Mouse (Mus musculus) CH12.LX (cell line): Measurements from ENCODE around the gene Pcdh9. TPM values are rescaled to one million over a fixed set of nuclear protein-coding genes. Genes with fewer than 3 reads are reported as not detected.

ENCODE experiments used
- DNase-seq: peaks from one replicate; pipeline ENCODE4 v3.0.0-alpha.2; 2013; ENCODE audit errors: extremely low read depth
- H3K27ac ChIP-seq: 2 replicates; pipeline ENCODE4 v1.5.1; 2012; ENCODE audit warnings: low read depth, mild to moderate bottlenecking, control low read depth, moderate library complexity; ENCODE audit not compliant: insufficient read depth
- H3K27me3 ChIP-seq: replicated peaks from 2 replicates; pipeline ENCODE3; 2012; ENCODE audit warnings: inconsistent platforms
- H3K36me3 ChIP-seq, 2 experiments: replicated peaks in 1 of 2; 2 replicates each; pipeline versions ENCODE3 to v1.6.1; 2012; ENCODE audit warnings: inconsistent platforms in 1 of 2, low read length in 1 of 2, mild to moderate bottlenecking in 1 of 2, mixed read lengths in 1 of 2, moderate library complexity in 1 of 2; ENCODE audit not compliant: control insufficient read depth in 1 of 2, insufficient read depth in 1 of 2
- H3K4me1 ChIP-seq, 2 experiments: 2 replicates each; pipeline ENCODE4 v1.6.1; 2012; ENCODE audit warnings: inconsistent platforms in 1 of 2, moderate library complexity in 1 of 2; ENCODE audit not compliant: insufficient read depth in 2 of 2, control insufficient read depth in 1 of 2
- H3K4me2 ChIP-seq: 2 replicates; pipeline ENCODE4 v1.6.1; 2012; ENCODE audit warnings: low read depth, mild to moderate bottlenecking, control low read depth; ENCODE audit not compliant: poor library complexity, insufficient read depth, severe bottlenecking
- H3K4me3 ChIP-seq, 3 experiments: fragments of 150-350 bp in 1 of 3; sonication (generic) in 1 of 3; replicated peaks in 1 of 3; 2 replicates each; pipeline versions ENCODE3 to v1.5.1; 2011 to 2012; ENCODE audit warnings: low read depth in 2 of 3, low read length in 2 of 3, mild to moderate bottlenecking in 2 of 3, moderate library complexity in 2 of 3, control low read depth in 1 of 3, improper control_type of control experiment in 1 of 3, inconsistent platforms in 1 of 3, mixed read lengths in 1 of 3; ENCODE audit not compliant: poor library complexity in 1 of 3
- H3K79me2 ChIP-seq: replicated peaks from 2 replicates; pipeline ENCODE4 v1.6.1; 2012; ENCODE audit warnings: mild to moderate bottlenecking, moderate library complexity; ENCODE audit not compliant: control insufficient read depth, poor library complexity, insufficient read depth, severe bottlenecking; ENCODE audit errors: extremely low read depth
- H3K9ac ChIP-seq: 2 replicates; pipeline ENCODE4 v1.6.1; 2012; ENCODE audit warnings: low read depth, mild to moderate bottlenecking, control low read depth, moderate library complexity; ENCODE audit not compliant: insufficient read depth
- H3K9me3 ChIP-seq: replicated peaks from 2 replicates; pipeline ENCODE3; 2012; ENCODE audit warnings: low read length, inconsistent platforms, mixed read lengths
- CHD1 ChIP-seq: IDR thresholded peaks from 2 replicates; pipeline ENCODE4 v1.6.1; 2012; ENCODE audit warnings: low read depth, low read length, improper control_type of control experiment, inconsistent platforms
- E2F4 ChIP-seq: IDR thresholded peaks from 2 replicates; pipeline ENCODE4 v1.6.1; 2011; ENCODE audit warnings: low read depth, low read length, improper control_type of control experiment; ENCODE audit not compliant: insufficient replicate concordance
- EP300 ChIP-seq: IDR thresholded peaks from 2 replicates; pipeline ENCODE4 v1.6.1; 2011; ENCODE audit warnings: low read length, improper control_type of control experiment
- ETS1 ChIP-seq: conservative IDR thresholded peaks from 2 replicates; pipeline ENCODE4 v1.6.1; 2012; ENCODE audit warnings: low read depth, mild to moderate bottlenecking, inconsistent platforms, low read length, improper control_type of control experiment, moderate library complexity
- HCFC1 ChIP-seq: IDR thresholded peaks from 2 replicates; pipeline ENCODE4 v1.6.1; 2012; ENCODE audit warnings: low read depth, mild to moderate bottlenecking, inconsistent platforms, low read length, improper control_type of control experiment
- IRF4 ChIP-seq: IDR thresholded peaks from 2 replicates; pipeline ENCODE4 v1.6.1; 2014; ENCODE audit warnings: low read depth, mild to moderate bottlenecking, inconsistent platforms, low read length, improper control_type of control experiment
- JUN ChIP-seq: IDR thresholded peaks from 2 replicates; pipeline ENCODE4 v1.6.1; 2011; ENCODE audit warnings: low read depth, mild to moderate bottlenecking, low read length, improper control_type of control experiment, moderate library complexity; ENCODE audit not compliant: insufficient read depth
- JUND ChIP-seq: conservative IDR thresholded peaks from 2 replicates; pipeline ENCODE4 v1.6.1; 2011; ENCODE audit warnings: low read depth, low read length, improper control_type of control experiment
- KAT2A ChIP-seq: IDR thresholded peaks from 2 replicates; pipeline ENCODE4 v1.6.1; 2012; ENCODE audit warnings: low read length, improper control_type of control experiment, inconsistent platforms; ENCODE audit not compliant: insufficient replicate concordance
- MEF2A ChIP-seq: IDR thresholded peaks from 2 replicates; pipeline ENCODE4 v1.6.1; 2014; ENCODE audit warnings: low read depth, mild to moderate bottlenecking, inconsistent platforms, low read length, improper control_type of control experiment, borderline replicate concordance
- MXI1 ChIP-seq: IDR thresholded peaks from 2 replicates; pipeline ENCODE4 v1.6.1; 2011; ENCODE audit warnings: mild to moderate bottlenecking, low read depth, low read length, improper control_type of control experiment
- NRF1 ChIP-seq: IDR thresholded peaks from 2 replicates; pipeline ENCODE4 v1.6.1; 2014; ENCODE audit warnings: low read depth, mild to moderate bottlenecking, inconsistent platforms, low read length, improper control_type of control experiment, moderate library complexity
- PAX5 ChIP-seq: IDR thresholded peaks from 2 replicates; pipeline ENCODE4 v1.6.1; 2012; ENCODE audit warnings: low read length, inconsistent platforms, mixed read lengths
- RAD21 ChIP-seq: IDR thresholded peaks from 2 replicates; pipeline ENCODE4 v1.6.1; 2011; ENCODE audit warnings: low read depth, mild to moderate bottlenecking, low read length, improper control_type of control experiment, moderate library complexity
- SMC3 ChIP-seq: IDR thresholded peaks from 2 replicates; pipeline ENCODE4 v1.6.1; 2011; ENCODE audit warnings: low read depth, low read length, improper control_type of control experiment
- TCF12 ChIP-seq: IDR thresholded peaks from 2 replicates; pipeline ENCODE4 v1.6.1; 2014; ENCODE audit warnings: low read depth, mild to moderate bottlenecking, inconsistent platforms, low read length, improper control_type of control experiment
- USF1 ChIP-seq: IDR thresholded peaks from 2 replicates; pipeline ENCODE4 v1.6.1; 2014; ENCODE audit warnings: low read depth, mild to moderate bottlenecking, inconsistent platforms, low read length, improper control_type of control experiment
- USF2 ChIP-seq: conservative IDR thresholded peaks from 2 replicates; pipeline ENCODE4 v1.6.1; 2011; ENCODE audit warnings: low read depth, low read length, improper control_type of control experiment
- ZC3H11A ChIP-seq: IDR thresholded peaks from 2 replicates; pipeline ENCODE4 v1.6.1; 2012; ENCODE audit warnings: low read depth, mild to moderate bottlenecking, inconsistent platforms, low read length, improper control_type of control experiment
- ZNF384 ChIP-seq: IDR thresholded peaks from 2 replicates; pipeline ENCODE4 v1.6.1; 2012; ENCODE audit warnings: low read depth, low read length, improper control_type of control experiment, inconsistent platforms
- dilution Hi-C: fragments of 300-500 bp; cut with MboI; formaldehyde crosslinking; loops from 2 replicates; pipeline ENCODE4 v1.14.3; 2020; ENCODE audit warnings: low sequenced_read_pairs; ENCODE audit not compliant: extremely low pct_unique_long_range_greater_than_20kb, extremely low pct_ligation_motif_present
- in situ Hi-C: fragments of 300-500 bp; cut with MboI; formaldehyde crosslinking; loops from 3 replicates; pipeline ENCODE4 v1.14.3; 2019; ENCODE audit warnings: low sequenced_read_pairs, low pct_ligation_motif_present, low pct_unique_long_range_greater_than_20kb, mixed read lengths
- polyA plus RNA-seq: library from polyadenylated mRNA; unstranded; fragments of >175 nt; gene quantifications from 2 replicates; pipeline ENCODE4 v1.2.1, GENCODE M21; 2012; ENCODE audit warnings: low read depth; ENCODE audit not compliant: insufficient read length
- total RNA-seq, 2 experiments: library from RNA; depleted of rRNA; stranded (reverse); fragments of 300-350 nt in 1 of 2; fragments of >200 nt in 1 of 2; gene quantifications; 2 replicates each; pipeline ENCODE4 v1.2.3; 2012 to 2014

Gene Pcdh9
- total and polyA plus RNA-seq, 3 experiments, result not detected

DNA sequence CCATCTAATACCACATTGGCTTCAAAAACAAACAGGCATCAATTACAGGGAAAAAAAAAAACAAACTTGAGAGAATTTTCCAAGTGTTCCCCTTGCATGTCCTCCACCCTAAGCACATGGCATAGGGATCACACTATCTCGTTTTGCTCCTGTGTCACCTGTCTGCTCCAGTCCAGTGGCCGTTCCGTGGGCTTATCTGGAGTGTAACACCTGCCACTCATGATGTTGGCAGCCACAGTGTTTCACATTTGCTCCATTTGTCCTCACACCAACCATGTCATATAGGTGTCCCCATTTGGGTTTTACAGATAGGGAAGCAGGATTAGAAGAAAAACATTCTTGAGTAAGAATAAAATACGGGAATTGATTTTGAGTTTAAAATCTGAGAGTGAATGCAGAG lies 514.3 kb downstream of the Pcdh9 start:
- no peak for DNase-seq
- H3K27me3 ChIP-seq, result no peaks in the 10 kb centered on the region
- in situ Hi-C loops (no loop called here), dilution Hi-C loops (no loop called here)
- H3K4me2 ChIP-seq, result no peak overlapping the region
- H3K9me3 ChIP-seq, result peaks cover 21% of the 10 kb centered on the region
- H3K9ac ChIP-seq, result no peak overlapping the region
- no peak for TF ChIP-seq JUN
- TF ChIP-seq MXI1, result no peak
- no peak for TF ChIP-seq IRF4
- no peak for TF ChIP-seq HCFC1
- TF ChIP-seq RAD21, result no peak
- no peak for TF ChIP-seq KAT2A
- no peak for TF ChIP-seq CHD1
- H3K79me2 ChIP-seq, result no peaks in the 10 kb centered on the region
- H3K4me3 ChIP-seq, result no peak overlapping the region
- no peaks in the 10 kb centered on the region for H3K36me3 ChIP-seq
- H3K4me1 ChIP-seq, result no peaks in the 10 kb centered on the region
- no peak overlapping the region for H3K27ac ChIP-seq

DNA sequence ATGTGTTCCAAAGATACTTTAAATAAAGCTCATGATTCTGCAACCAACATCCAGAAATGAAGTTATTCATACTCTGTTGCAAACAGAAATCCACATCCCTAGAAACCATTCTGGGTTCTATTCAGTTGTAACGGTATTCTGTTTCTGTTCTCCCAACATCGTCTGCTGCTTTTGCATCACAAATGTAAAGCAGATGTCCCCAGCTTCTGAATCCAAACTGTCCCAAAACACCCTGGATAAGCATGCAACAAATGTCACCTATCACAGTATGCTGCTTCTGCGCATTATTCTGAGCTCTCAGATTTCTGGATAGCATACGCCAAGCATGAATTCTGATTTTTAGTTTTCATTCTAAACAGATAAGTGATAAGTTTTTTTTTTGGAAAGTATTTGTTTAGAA lies 516.3 kb downstream of the Pcdh9 start:
- Histone ChIP-seq H3K27me3 (no peaks in the 10 kb centered on the region), H3K9me3 (peaks cover 20% of the 10 kb centered on the region), H3K36me3 (no peaks in the 10 kb centered on the region), H3K4me3 (no peak overlapping the region), H3K4me2 (no peak overlapping the region), H3K4me1 (no peaks in the 10 kb centered on the region), H3K27ac (no peak overlapping the region), H3K79me2 (no peaks in the 10 kb centered on the region), H3K9ac (no peak overlapping the region)
- in situ Hi-C loops, result no loop called here
- dilution Hi-C loops, result no loop called here
- no peak for DNase-seq
- TF ChIP-seq USF2, result no peak
- TF ChIP-seq KAT2A, result no peak
- TF ChIP-seq E2F4, result no peak
- TF ChIP-seq ETS1, result no peak
- TF ChIP-seq ZNF384, result no peak
- no peak for TF ChIP-seq USF1
- TF ChIP-seq TCF12, result no peak
- TF ChIP-seq MEF2A, result no peak
- no peak for TF ChIP-seq NRF1
- TF ChIP-seq ZC3H11A, result no peak
- TF ChIP-seq EP300, result no peak
- TF ChIP-seq SMC3, result no peak
- no peak for TF ChIP-seq JUND
- TF ChIP-seq PAX5, result no peak
